19 mouse cellular contexts compared by ENCODE assay signal in genomic region chr2:69228635-69229034, GRCm38 (mm10). TPM values are rescaled to one million over a fixed set of nuclear protein-coding genes. Genes with fewer than 3 reads are reported as not detected.
"Had no signal": no experiment of that assay in that cellular context is flagged by ENCODE, and none has a peak within 500 bp of the region (broad histone marks: within the 10 kb centered on the region; RNA-seq: fewer than 3 reads in every experiment).

No protein-coding gene starts in this region.

- H3K9ac ChIP-seq: limb, embryonic 12.5 days; liver, embryonic 13.5 days; liver, postnatal 0 days; lung, embryonic 15.5 days; neural tube, embryonic 12.5 days had no signal

- H3K4me1 ChIP-seq: limb, embryonic 12.5 days; liver, embryonic 13.5 days; lung, embryonic 15.5 days; megakaryocyte, embryonic 14.5 days; neural tube, embryonic 12.5 days had no signal

- H3K4me3 ChIP-seq: layer of hippocampus, adult 2 months; limb, embryonic 12.5 days; liver, embryonic 13.5 days; lung, embryonic 15.5 days; megakaryocyte, embryonic 14.5 days; myocyte; neural tube, embryonic 12.5 days had no signal

- H3K36me3 ChIP-seq: limb, embryonic 12.5 days; liver, embryonic 13.5 days; lung, embryonic 15.5 days; neural tube, embryonic 12.5 days had no signal

- H3K27me3 ChIP-seq: limb, embryonic 12.5 days; liver, embryonic 13.5 days; lung, embryonic 15.5 days; megakaryocyte, embryonic 14.5 days; neural tube, embryonic 12.5 days had no signal

- ATAC-seq: liver, postnatal 0 days had no signal

- H3K4me2 ChIP-seq: limb, embryonic 12.5 days; liver, embryonic 13.5 days; lung, embryonic 15.5 days; neural tube, embryonic 12.5 days had no signal

- H3K9me3 ChIP-seq: limb, embryonic 12.5 days; liver, embryonic 13.5 days; lung, embryonic 15.5 days; megakaryocyte, embryonic 14.5 days; neural tube, embryonic 12.5 days had no signal

- DNase-seq: kidney, adult 11 months; kidney, adult 9 months; kidney, postnatal 4 days; liver; liver, embryonic 13.5 days; liver, postnatal 0 days; lung, postnatal 14 days; thymus, postnatal 4 days had no signal

- H3K27ac ChIP-seq: kidney, postnatal 0 days; layer of hippocampus, adult 2 months; limb, embryonic 12.5 days; liver, embryonic 13.5 days; lung, embryonic 15.5 days; macrophage; neural tube, embryonic 12.5 days; stomach, postnatal 0 days had no signal

RNA-seq across cellular contexts. Expression of gene G6pc2, which starts 17.8 kb away (rescaled TPM):
- total RNA-seq: layer of hippocampus, adult 2 months; layer of hippocampus, postnatal 10 days; left cerebral cortex, postnatal 36 days had no signal
- polyA plus RNA-seq: limb, embryonic 12.5 days; liver, embryonic 13.5 days; liver, postnatal 0 days; lung, embryonic 15.5 days; macrophage; myocyte; stomach, postnatal 0 days had no signal
